Comparison of ENCODE assay signal across 9 mouse cellular contexts in genomic region chr13:47942368-47942787, GRCm38 (mm10).
DNase-seq lines count a peak whose midpoint lies in the region; ATAC-seq and TF ChIP-seq lines count a peak whose summit lies in the region.
"Had no signal": no experiment of that assay in that cellular context is flagged by ENCODE, and none has a peak within 500 bp of the region (broad histone marks: within the 10 kb centered on the region; RNA-seq: fewer than 3 reads in every experiment).

No protein-coding gene starts in this region.

- H3K4me2 ChIP-seq in lung, embryonic 14.5 days: peak overlapping the region; percentile 43; the same call in 1 of the 2 replicates
- H3K4me2 ChIP-seq in midbrain, embryonic 12.5 days (replicated peaks): peak overlapping the region; percentile 45

- H3K36me3 ChIP-seq in lung, embryonic 14.5 days (ENCODE audit: insufficient read depth): no peaks in the 10 kb centered on the region
- H3K36me3 ChIP-seq in hindbrain, embryonic 10.5 days: no peaks in the 10 kb centered on the region
- H3K36me3 ChIP-seq in midbrain, embryonic 12.5 days: no peaks in the 10 kb centered on the region

- peak; percentile 4 for DNase-seq in adrenal gland, adult 2 months
- no peak for DNase-seq in adrenal gland, adult 8-10 months
- peak; percentile 60 for DNase-seq in lung, embryonic 14.5 days
- DNase-seq in lung, adult 2 months: no peak
- DNase-seq in hindbrain, embryonic 10.5 days (ENCODE audit: low spot score): peak; percentile 30
- peak; percentile 9 for DNase-seq in testis, postnatal 14 days (ENCODE audit: low spot score)

- TF ChIP-seq CTCF in lung, embryonic 14.5 days (IDR thresholded peaks at IDR 0.05; ENCODE audit: low read depth): no peak
- TF ChIP-seq CTCF in lung, adult 2 months (IDR thresholded peaks at IDR 0.05; ENCODE audit: insufficient read depth, low read length): no peak

- no peak overlapping the region for H3K9ac ChIP-seq in lung, embryonic 14.5 days
- peak overlapping the region; percentile 34; the same call in 1 of the 2 replicates for H3K9ac ChIP-seq in midbrain, embryonic 12.5 days (replicated peaks)

- 11% methylated on average over 8 of the region's 8 CpGs for WGBS in lung, embryonic 14.5 days
- WGBS in lung, adult 2 months: 20% methylated on average over 8 of the region's 8 CpGs
- 9% methylated on average over 8 of the region's 8 CpGs for WGBS in hindbrain, embryonic 10.5 days
- 7% methylated on average over 8 of the region's 8 CpGs for WGBS in midbrain, embryonic 12.5 days

- H3K27ac ChIP-seq in lung, embryonic 14.5 days (ENCODE audit: low read depth): no peak overlapping the region
- peak overlapping the region; percentile 82 for H3K27ac ChIP-seq in hindbrain, embryonic 10.5 days
- peak overlapping the region; percentile 75 for H3K27ac ChIP-seq in midbrain, embryonic 12.5 days (replicated peaks)

- no peak for ATAC-seq in lung, embryonic 14.5 days (ENCODE audit: insufficient read depth)
- ATAC-seq in midbrain, embryonic 12.5 days (ENCODE audit: low FRiP score, low read depth): 0 out of 2 replicates have a peak, but pooled peaks have one; percentile 34
- no peak for ATAC-seq in inflammation-experienced regulatory T-cells, adult 6 months

- no peak for TF ChIP-seq POLR2A in lung, adult 2 months (IDR thresholded peaks at IDR 0.05; ENCODE audit: borderline replicate concordance, extremely low read depth, low read depth, low read length)

- no peak overlapping the region for H3K4me3 ChIP-seq in lung, embryonic 14.5 days (ENCODE audit: low read depth, low read length)
- no peak overlapping the region for H3K4me3 ChIP-seq in lung, adult 2 months (replicated peaks; ENCODE audit: extremely low read depth, low read depth, low read length)
- H3K4me3 ChIP-seq in hindbrain, embryonic 10.5 days: peak overlapping the region; percentile 32
- peak overlapping the region; percentile 15 for H3K4me3 ChIP-seq in midbrain, embryonic 12.5 days
- H3K4me3 ChIP-seq: myocyte had no signal

- no peaks in the 10 kb centered on the region for H3K27me3 ChIP-seq in lung, embryonic 14.5 days (ENCODE audit: insufficient read depth, low read length)
- H3K27me3 ChIP-seq in hindbrain, embryonic 10.5 days (ENCODE audit: insufficient read depth, poor library complexity, severe bottlenecking): peaks cover 12% of the 10 kb centered on the region
- no peaks in the 10 kb centered on the region for H3K27me3 ChIP-seq in midbrain, embryonic 12.5 days

- H3K9me3 ChIP-seq in lung, embryonic 14.5 days (ENCODE audit: low read depth, low read length): no peaks in the 10 kb centered on the region
- 0 out of 2 replicates have a peak, but pooled peaks cover 2% of the 10 kb centered on the region for H3K9me3 ChIP-seq in hindbrain, embryonic 10.5 days
- H3K9me3 ChIP-seq in midbrain, embryonic 12.5 days: no peaks in the 10 kb centered on the region

- H3K4me1 ChIP-seq in lung, embryonic 14.5 days (ENCODE audit: insufficient read depth): no peaks in the 10 kb centered on the region
- H3K4me1 ChIP-seq in lung, adult 2 months (ENCODE audit: control insufficient read depth, insufficient read depth, low read length): no peaks in the 10 kb centered on the region
- peaks cover 21% of the 10 kb centered on the region for H3K4me1 ChIP-seq in hindbrain, embryonic 10.5 days (replicated peaks)
- peaks cover 14% of the 10 kb centered on the region for H3K4me1 ChIP-seq in midbrain, embryonic 12.5 days

Comparison
In these comparisons a context has a peak if more than half of its experiments do, and no peak if none do; other contexts are left out.
1. DNase-seq: peak in adrenal gland, adult 2 months (single experiment), lung, embryonic 14.5 days (single experiment), hindbrain, embryonic 10.5 days (single experiment) and testis, postnatal 14 days (single experiment); none in adrenal gland, adult 8-10 months (single experiment) and lung, adult 2 months (single experiment).
2. H3K4me3 ChIP-seq: peak in hindbrain, embryonic 10.5 days (single experiment) and midbrain, embryonic 12.5 days (single experiment); none in lung, embryonic 14.5 days (single experiment) and lung, adult 2 months (single experiment).